Mouse (Mus musculus): ENCODE measurements around the gene 9130008F23Rik. TPM values are rescaled to one million over a fixed set of nuclear protein-coding genes. Genes with fewer than 3 reads are reported as not detected.

The 9130008F23Rik gene
- polyA plus RNA-seq, 1 experiment from 2014 or later, result 2.4 TPM

DNA sequence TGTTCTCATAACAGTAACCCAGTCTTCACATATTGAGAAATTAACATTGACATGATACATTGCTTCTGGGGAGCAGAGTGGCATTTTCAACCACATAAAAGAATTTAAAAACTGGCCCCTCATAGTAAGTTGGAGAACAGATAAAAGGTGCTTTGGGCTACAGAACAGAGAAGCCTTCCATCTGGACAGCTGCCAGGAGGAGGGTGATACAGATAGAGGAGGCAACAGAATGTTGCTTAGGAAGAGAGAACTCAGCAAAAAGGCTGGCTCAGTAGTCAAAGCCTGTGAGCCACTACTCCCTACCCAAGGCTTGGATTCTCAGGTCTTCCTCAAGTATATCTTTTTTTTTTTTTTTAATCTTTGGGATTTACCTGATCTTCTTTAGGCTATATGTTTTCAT is 25.3 kb downstream of the 9130008F23Rik start:
- H3K9me3 ChIP-seq (ENCODE audit: low read length), result no peaks in the 10 kb centered on the region
- H3K27me3 ChIP-seq (replicated peaks; ENCODE audit: insufficient read depth, low read length), result no peaks in the 10 kb centered on the region
- no peak overlapping the region for H3K4me2 ChIP-seq (replicated peaks; ENCODE audit: low read depth, low read length)
- H3K4me1 ChIP-seq (ENCODE audit: insufficient read depth, low read depth, low read length), result no peaks in the 10 kb centered on the region
- no peak overlapping the region for H3K9ac ChIP-seq (replicated peaks; ENCODE audit: low read depth)
- ATAC-seq, result no peak
- no peak for DNase-seq (ENCODE audit: low spot score)
- no peak overlapping the region for H3K4me3 ChIP-seq (ENCODE audit: low read depth, low read length)
- no peaks in the 10 kb centered on the region for H3K36me3 ChIP-seq (ENCODE audit: insufficient read depth, low read length)
- no peak for TF ChIP-seq EP300 (IDR thresholded peaks at IDR 0.05)
- TF ChIP-seq CTCF (IDR thresholded peaks at IDR 0.05), result no peak
- H3K27ac ChIP-seq (ENCODE audit: low read length), result no peak overlapping the region

DNA sequence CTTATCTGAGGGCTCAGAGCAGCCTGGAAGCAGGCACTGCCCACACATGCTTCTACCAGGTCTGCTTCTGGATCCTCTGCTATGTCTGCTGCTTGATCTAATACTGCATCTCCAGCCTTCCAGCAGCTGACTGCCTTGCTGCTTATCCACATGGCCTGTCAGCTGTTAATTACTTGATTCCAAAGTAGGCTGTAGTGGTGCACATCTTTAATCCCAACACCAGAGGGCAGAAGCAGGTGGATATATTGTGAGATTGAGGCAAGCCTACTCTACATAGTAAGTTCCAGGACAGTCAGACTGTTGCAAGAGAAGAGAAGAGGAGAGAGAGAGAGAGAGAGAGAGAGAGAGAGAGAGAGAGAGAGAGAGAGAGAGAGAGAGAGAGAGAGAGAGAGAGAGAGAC is 43.1 kb downstream of the 9130008F23Rik start:
- peak; percentile 73 for TF ChIP-seq CTCF (IDR thresholded peaks at IDR 0.05)
- TF ChIP-seq EP300 (IDR thresholded peaks at IDR 0.05), result no peak
- ATAC-seq (no peak), DNase-seq (ENCODE audit: low spot score) (peak; percentile 68)
- H3K27ac ChIP-seq (ENCODE audit: low read length), result no peak overlapping the region
- no peaks in the 10 kb centered on the region for H3K4me1 ChIP-seq (ENCODE audit: insufficient read depth, low read depth, low read length)
- H3K9me3 ChIP-seq (ENCODE audit: low read length), result no peaks in the 10 kb centered on the region
- H3K36me3 ChIP-seq (ENCODE audit: insufficient read depth, low read length), result no peaks in the 10 kb centered on the region
- H3K4me2 ChIP-seq (replicated peaks; ENCODE audit: low read depth, low read length), result no peak overlapping the region
- no peak overlapping the region for H3K9ac ChIP-seq (replicated peaks; ENCODE audit: low read depth)
- no peaks in the 10 kb centered on the region for H3K27me3 ChIP-seq (replicated peaks; ENCODE audit: insufficient read depth, low read length)
- H3K4me3 ChIP-seq (ENCODE audit: low read depth, low read length), result no peak overlapping the region

DNA sequence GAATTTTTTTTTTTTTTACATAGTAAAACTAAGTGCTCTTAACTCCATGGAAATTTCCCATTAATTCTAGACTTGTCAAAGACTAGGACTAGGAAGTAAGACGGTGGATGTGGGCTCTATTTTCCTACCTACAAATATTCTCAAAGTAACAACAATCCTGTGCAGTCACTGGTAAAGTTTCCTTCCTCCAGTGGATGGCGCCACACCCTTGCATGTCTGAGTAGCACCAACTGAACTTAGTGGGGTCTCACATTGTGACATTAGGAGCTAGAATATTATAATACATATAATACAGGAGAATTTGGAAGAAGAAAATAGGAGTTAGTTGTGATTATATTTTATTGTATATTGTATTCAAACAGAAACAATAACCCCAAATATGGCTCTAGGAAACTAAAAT is 48.5 kb downstream of the 9130008F23Rik start:
- no peak overlapping the region for H3K27ac ChIP-seq (ENCODE audit: low read length)
- ATAC-seq (no peak), DNase-seq (ENCODE audit: low spot score) (no peak)
- 39% methylated on average over 2 of the region's 2 CpGs for WGBS
- no peaks in the 10 kb centered on the region for H3K27me3 ChIP-seq (replicated peaks; ENCODE audit: insufficient read depth, low read length)
- H3K4me3 ChIP-seq (ENCODE audit: low read depth, low read length), result no peak overlapping the region
- H3K9ac ChIP-seq (replicated peaks; ENCODE audit: low read depth), result no peak overlapping the region
- no peaks in the 10 kb centered on the region for H3K36me3 ChIP-seq (ENCODE audit: insufficient read depth, low read length)
- no peaks in the 10 kb centered on the region for H3K9me3 ChIP-seq (ENCODE audit: low read length)
- no peaks in the 10 kb centered on the region for H3K4me1 ChIP-seq (ENCODE audit: insufficient read depth, low read depth, low read length)
- TF ChIP-seq EP300 (IDR thresholded peaks at IDR 0.05) (no peak), CTCF (IDR thresholded peaks at IDR 0.05) (peak; percentile 46)
- no peak overlapping the region for H3K4me2 ChIP-seq (replicated peaks; ENCODE audit: low read depth, low read length)

Other genes starting within 250 kb of the 9130008F23Rik start
- not detected in 2 replicates for gene Esp3, start 248.5 kb downstream of the 9130008F23Rik start, polyA plus RNA-seq (2015; fragmentation: Nextera tagmentation; extraction: Ambion mirVana)
- not detected in 2 replicates for gene Esp1, start 153.4 kb downstream of the 9130008F23Rik start, polyA plus RNA-seq (2015; fragmentation: Nextera tagmentation; extraction: Ambion mirVana)
- gene Crisp2, start 73.6 kb downstream of the 9130008F23Rik start, polyA plus RNA-seq (2015; fragmentation: Nextera tagmentation; extraction: Ambion mirVana), result 0.24 TPM in 1 of 2 replicates, not detected in the other
- 0.94 and 1.2 TPM in 2 replicates for gene Rhag, start 69.4 kb downstream of the 9130008F23Rik start, polyA plus RNA-seq (2015; fragmentation: Nextera tagmentation; extraction: Ambion mirVana)
- gene Glyatl3, start 33.8 kb upstream of the 9130008F23Rik start, polyA plus RNA-seq (2015; fragmentation: Nextera tagmentation; extraction: Ambion mirVana), result not detected in 2 replicates
- 32.5 and 37.0 TPM in 2 replicates for gene Mut, start 54.1 kb upstream of the 9130008F23Rik start, polyA plus RNA-seq (2015; fragmentation: Nextera tagmentation; extraction: Ambion mirVana)
- gene Cenpq, start 54.5 kb upstream of the 9130008F23Rik start, polyA plus RNA-seq (2015; fragmentation: Nextera tagmentation; extraction: Ambion mirVana), result 5.5 and 6.2 TPM in 2 replicates

All from lung, postnatal 0 days (tissue).